Mouse (Mus musculus) CH12.LX (cell line): ENCODE data around the gene Mamdc2. TPM values are rescaled to one million over a fixed set of nuclear protein-coding genes. Genes with fewer than 3 reads are reported as not detected.

Experiments
- DNase-seq: peaks from one replicate; pipeline ENCODE4 v3.0.0-alpha.2; 2013; ENCODE audit errors: extremely low read depth
- H3K27ac ChIP-seq: 2 replicates; pipeline ENCODE4 v1.5.1; 2012; ENCODE audit warnings: low read depth, mild to moderate bottlenecking, control low read depth, moderate library complexity; ENCODE audit not compliant: insufficient read depth
- H3K27me3 ChIP-seq: replicated peaks from 2 replicates; pipeline ENCODE3; 2012; ENCODE audit warnings: inconsistent platforms
- H3K36me3 ChIP-seq, 2 experiments: replicated peaks in 1 of 2; 2 replicates each; pipeline versions ENCODE3 to v1.6.1; 2012; ENCODE audit warnings: inconsistent platforms in 1 of 2, low read length in 1 of 2, mild to moderate bottlenecking in 1 of 2, mixed read lengths in 1 of 2, moderate library complexity in 1 of 2; ENCODE audit not compliant: control insufficient read depth in 1 of 2, insufficient read depth in 1 of 2
- H3K4me1 ChIP-seq, 2 experiments: 2 replicates each; pipeline ENCODE4 v1.6.1; 2012; ENCODE audit warnings: inconsistent platforms in 1 of 2, moderate library complexity in 1 of 2; ENCODE audit not compliant: insufficient read depth in 2 of 2, control insufficient read depth in 1 of 2
- H3K4me2 ChIP-seq: 2 replicates; pipeline ENCODE4 v1.6.1; 2012; ENCODE audit warnings: low read depth, mild to moderate bottlenecking, control low read depth; ENCODE audit not compliant: poor library complexity, insufficient read depth, severe bottlenecking
- H3K4me3 ChIP-seq, 3 experiments: fragments of 150-350 bp in 1 of 3; sonication (generic) in 1 of 3; replicated peaks in 1 of 3; 2 replicates each; pipeline versions ENCODE3 to v1.5.1; 2011 to 2012; ENCODE audit warnings: low read depth in 2 of 3, low read length in 2 of 3, mild to moderate bottlenecking in 2 of 3, moderate library complexity in 2 of 3, control low read depth in 1 of 3, improper control_type of control experiment in 1 of 3, inconsistent platforms in 1 of 3, mixed read lengths in 1 of 3; ENCODE audit not compliant: poor library complexity in 1 of 3
- H3K79me2 ChIP-seq: replicated peaks from 2 replicates; pipeline ENCODE4 v1.6.1; 2012; ENCODE audit warnings: mild to moderate bottlenecking, moderate library complexity; ENCODE audit not compliant: control insufficient read depth, poor library complexity, insufficient read depth, severe bottlenecking; ENCODE audit errors: extremely low read depth
- H3K9ac ChIP-seq: 2 replicates; pipeline ENCODE4 v1.6.1; 2012; ENCODE audit warnings: low read depth, mild to moderate bottlenecking, control low read depth, moderate library complexity; ENCODE audit not compliant: insufficient read depth
- H3K9me3 ChIP-seq: replicated peaks from 2 replicates; pipeline ENCODE3; 2012; ENCODE audit warnings: low read length, inconsistent platforms, mixed read lengths
- BHLHE40 ChIP-seq: IDR thresholded peaks from 2 replicates; pipeline ENCODE4 v1.6.1; 2011; ENCODE audit warnings: mild to moderate bottlenecking, low read depth, low read length, improper control_type of control experiment
- CHD1 ChIP-seq: IDR thresholded peaks from 2 replicates; pipeline ENCODE4 v1.6.1; 2012; ENCODE audit warnings: low read depth, low read length, improper control_type of control experiment, inconsistent platforms
- CHD2 ChIP-seq: IDR thresholded peaks from 2 replicates; pipeline ENCODE4 v1.6.1; 2011; ENCODE audit warnings: low read length, improper control_type of control experiment
- CTCF ChIP-seq, 2 experiments: IDR thresholded peaks in 1 of 2; conservative IDR thresholded peaks in 1 of 2; 2 replicates each; pipeline ENCODE4 v1.5.1; 2011 to 2012; ENCODE audit warnings: low read depth in 2 of 2, low read length in 2 of 2, improper control_type of control experiment in 1 of 2, inconsistent platforms in 1 of 2, mild to moderate bottlenecking in 1 of 2, moderate library complexity in 1 of 2
- E2F4 ChIP-seq: IDR thresholded peaks from 2 replicates; pipeline ENCODE4 v1.6.1; 2011; ENCODE audit warnings: low read depth, low read length, improper control_type of control experiment; ENCODE audit not compliant: insufficient replicate concordance
- EP300 ChIP-seq: IDR thresholded peaks from 2 replicates; pipeline ENCODE4 v1.6.1; 2011; ENCODE audit warnings: low read length, improper control_type of control experiment
- ETS1 ChIP-seq: conservative IDR thresholded peaks from 2 replicates; pipeline ENCODE4 v1.6.1; 2012; ENCODE audit warnings: low read depth, mild to moderate bottlenecking, inconsistent platforms, low read length, improper control_type of control experiment, moderate library complexity
- IRF4 ChIP-seq: IDR thresholded peaks from 2 replicates; pipeline ENCODE4 v1.6.1; 2014; ENCODE audit warnings: low read depth, mild to moderate bottlenecking, inconsistent platforms, low read length, improper control_type of control experiment
- JUN ChIP-seq: IDR thresholded peaks from 2 replicates; pipeline ENCODE4 v1.6.1; 2011; ENCODE audit warnings: low read depth, mild to moderate bottlenecking, low read length, improper control_type of control experiment, moderate library complexity; ENCODE audit not compliant: insufficient read depth
- JUND ChIP-seq: conservative IDR thresholded peaks from 2 replicates; pipeline ENCODE4 v1.6.1; 2011; ENCODE audit warnings: low read depth, low read length, improper control_type of control experiment
- MAZ ChIP-seq: IDR thresholded peaks from 2 replicates; pipeline ENCODE4 v1.6.1; 2012; ENCODE audit warnings: low read depth, mild to moderate bottlenecking, inconsistent platforms, low read length, improper control_type of control experiment, moderate library complexity
- NELFE ChIP-seq: IDR thresholded peaks from 2 replicates; pipeline ENCODE4 v1.6.1; 2011; ENCODE audit warnings: low read depth, low read length, improper control_type of control experiment
- POLR2A ChIP-seq: IDR thresholded peaks from 2 replicates; pipeline ENCODE4 v1.6.1; 2011; ENCODE audit warnings: low read depth, mild to moderate bottlenecking, improper control_type of control experiment, low read length
- RAD21 ChIP-seq: IDR thresholded peaks from 2 replicates; pipeline ENCODE4 v1.6.1; 2011; ENCODE audit warnings: low read depth, mild to moderate bottlenecking, low read length, improper control_type of control experiment, moderate library complexity
- RCOR1 ChIP-seq: conservative IDR thresholded peaks from 2 replicates; pipeline ENCODE4 v1.6.1; 2012; ENCODE audit warnings: low read depth, mild to moderate bottlenecking, inconsistent platforms, low read length, improper control_type of control experiment
- SIN3A ChIP-seq: IDR thresholded peaks from 2 replicates; pipeline ENCODE4 v1.6.1; 2012; ENCODE audit warnings: low read length, improper control_type of control experiment, inconsistent platforms
- TBP ChIP-seq: conservative IDR thresholded peaks from 2 replicates; pipeline ENCODE4 v1.6.1; 2011; ENCODE audit warnings: low read depth, low read length, improper control_type of control experiment
- ZC3H11A ChIP-seq: IDR thresholded peaks from 2 replicates; pipeline ENCODE4 v1.6.1; 2012; ENCODE audit warnings: low read depth, mild to moderate bottlenecking, inconsistent platforms, low read length, improper control_type of control experiment
- ZKSCAN1 ChIP-seq: IDR thresholded peaks from 2 replicates; pipeline ENCODE4 v1.6.1; 2012; ENCODE audit warnings: low read depth, inconsistent platforms, low read length, improper control_type of control experiment, borderline replicate concordance
- ZNF384 ChIP-seq: IDR thresholded peaks from 2 replicates; pipeline ENCODE4 v1.6.1; 2012; ENCODE audit warnings: low read depth, low read length, improper control_type of control experiment, inconsistent platforms
- dilution Hi-C: fragments of 300-500 bp; cut with MboI; formaldehyde crosslinking; loops from 2 replicates; pipeline ENCODE4 v1.14.3; 2020; ENCODE audit warnings: low sequenced_read_pairs; ENCODE audit not compliant: extremely low pct_unique_long_range_greater_than_20kb, extremely low pct_ligation_motif_present
- in situ Hi-C: fragments of 300-500 bp; cut with MboI; formaldehyde crosslinking; loops from 3 replicates; pipeline ENCODE4 v1.14.3; 2019; ENCODE audit warnings: low sequenced_read_pairs, low pct_ligation_motif_present, low pct_unique_long_range_greater_than_20kb, mixed read lengths
- polyA plus RNA-seq: library from polyadenylated mRNA; unstranded; fragments of >175 nt; gene quantifications from 2 replicates; pipeline ENCODE4 v1.2.1, GENCODE M21; 2012; ENCODE audit warnings: low read depth; ENCODE audit not compliant: insufficient read length
- total RNA-seq, 2 experiments: library from RNA; depleted of rRNA; stranded (reverse); fragments of 300-350 nt in 1 of 2; fragments of >200 nt in 1 of 2; gene quantifications; 2 replicates each; pipeline ENCODE4 v1.2.3; 2012 to 2014

Mamdc2 gene
- total and polyA plus RNA-seq, 3 experiments = 0.08 to 0.67 (median 0.17) TPM

- Histone ChIP-seq H3K9me3 (no peaks in the 10 kb centered on the region), H3K4me3 (no peak overlapping the region), H3K27me3 (no peaks in the 10 kb centered on the region), H3K4me1 (no peaks in the 10 kb centered on the region), H3K36me3 (no peaks in the 10 kb centered on the region), H3K79me2 (no peaks in the 10 kb centered on the region), H3K4me2 (no peak overlapping the region), H3K27ac (no peak overlapping the region), H3K9ac (no peak overlapping the region)
- in situ Hi-C loops (no loop called here), dilution Hi-C loops (no loop called here)
- DNase-seq = no peak
- TF ChIP-seq POLR2A (no peak), ZC3H11A (no peak)
- TF ChIP-seq, all 38 proteins: peak for 0
Observed at GRCm38 (mm10) chr19:23435731-23436130, 12.5 kb downstream of the Mamdc2 start.

- Histone ChIP-seq H3K9me3 (no peaks in the 10 kb centered on the region), H3K4me2 (no peak overlapping the region), H3K27me3 (no peaks in the 10 kb centered on the region), H3K79me2 (no peaks in the 10 kb centered on the region), H3K36me3 (no peaks in the 10 kb centered on the region), H3K4me3 (no peak overlapping the region), H3K27ac (no peak overlapping the region), H3K4me1 (no peaks in the 10 kb centered on the region), H3K9ac (no peak overlapping the region)
- no peak for TF ChIP-seq SIN3A
- TF ChIP-seq RAD21 = no peak
- no peak for TF ChIP-seq ZNF384
- no peak for TF ChIP-seq NELFE
- no peak for TF ChIP-seq E2F4
- TF ChIP-seq CHD1 = no peak
- no peak for TF ChIP-seq ETS1
- no peak for DNase-seq
- in situ Hi-C loops = no loop called here
- dilution Hi-C loops = no loop called here
Observed at GRCm38 (mm10) chr19:23434433-23434832, 13.8 kb downstream of the Mamdc2 start.

- H3K27ac ChIP-seq = no peak overlapping the region
- no peaks in the 10 kb centered on the region for H3K27me3 ChIP-seq
- no peak for DNase-seq
- no peaks in the 10 kb centered on the region for H3K79me2 ChIP-seq
- no peak overlapping the region for H3K9ac ChIP-seq
- no peak overlapping the region for H3K4me3 ChIP-seq
- H3K4me1 ChIP-seq = no peaks in the 10 kb centered on the region
- no peak overlapping the region for H3K4me2 ChIP-seq
- no peak for TF ChIP-seq BHLHE40
- no peak for TF ChIP-seq ETS1
- no peak for TF ChIP-seq CTCF (conservative IDR thresholded peaks at IDR 0.05 in 1 of 2, IDR thresholded peaks at IDR 0.05 in 1 of 2; ENCODE audit: low read depth in 2 of 2, low read length in 2 of 2)
- no peak for TF ChIP-seq IRF4
- TF ChIP-seq MAZ = no peak
- no peak for TF ChIP-seq CHD2
- no peak for TF ChIP-seq RCOR1
- no peak for TF ChIP-seq EP300
- no peak for TF ChIP-seq E2F4
- no peak for TF ChIP-seq JUND
- TF ChIP-seq JUN = no peak
- TF ChIP-seq ZNF384 = no peak
- no peak for TF ChIP-seq ZKSCAN1
- TF ChIP-seq TBP = no peak
- TF ChIP-seq, all 38 proteins: peak for 0
- in situ Hi-C loops (no loop called here), dilution Hi-C loops (no loop called here)
- no peaks in the 10 kb centered on the region for H3K36me3 ChIP-seq
- H3K9me3 ChIP-seq = no peaks in the 10 kb centered on the region
Observed at GRCm38 (mm10) chr19:23417668-23418067, 30.6 kb downstream of the Mamdc2 start.
